Comparison of ENCODE assay signal across 18 mouse cellular contexts in genomic region chr10:21369586-21369985, GRCm38 (mm10). TPM values are rescaled to one million over a fixed set of nuclear protein-coding genes. Genes with fewer than 3 reads are reported as not detected.
"Had no signal": no experiment of that assay in that cellular context is flagged by ENCODE, and none has a peak within 500 bp of the region (broad histone marks: within the 10 kb centered on the region; RNA-seq: fewer than 3 reads in every experiment).

No protein-coding gene starts in this region.

- H3K9me3 ChIP-seq: lung, embryonic 15.5 days; midbrain, embryonic 13.5 days; midbrain, embryonic 15.5 days; neural tube, embryonic 12.5 days; stomach, embryonic 15.5 days had no signal

- ATAC-seq: lung, postnatal 0 days; midbrain, embryonic 13.5 days; midbrain, embryonic 15.5 days had no signal

- H3K27ac ChIP-seq: lung, embryonic 15.5 days; macrophage; midbrain, embryonic 13.5 days; midbrain, embryonic 15.5 days; neural tube, embryonic 12.5 days; stomach, embryonic 15.5 days; stomach, postnatal 0 days had no signal

- H3K9ac ChIP-seq: lung, embryonic 15.5 days; midbrain, embryonic 13.5 days; midbrain, embryonic 15.5 days; neural tube, embryonic 12.5 days; stomach, embryonic 15.5 days had no signal

- DNase-seq: lung, adult 2 months; lung, postnatal 14 days; lung, postnatal 36 days; right cerebral cortex, postnatal 14 days; thymus, adult 2 months; thymus, postnatal 25 days; thymus, postnatal 4 days had no signal

- H3K4me3 ChIP-seq: lung, embryonic 15.5 days; megakaryocyte, embryonic 14.5 days; midbrain, embryonic 13.5 days; midbrain, embryonic 15.5 days; neural tube, embryonic 12.5 days; stomach, embryonic 15.5 days had no signal

- H3K4me2 ChIP-seq: lung, embryonic 15.5 days; midbrain, embryonic 11.5 days; midbrain, embryonic 13.5 days; midbrain, embryonic 15.5 days; neural tube, embryonic 12.5 days; stomach, embryonic 15.5 days had no signal

- H3K27me3 ChIP-seq: lung, embryonic 15.5 days; megakaryocyte, embryonic 14.5 days; midbrain, embryonic 13.5 days; midbrain, embryonic 15.5 days; neural tube, embryonic 12.5 days; stomach, embryonic 15.5 days had no signal

- H3K4me1 ChIP-seq: lung, embryonic 15.5 days; midbrain, embryonic 13.5 days; midbrain, embryonic 15.5 days; neural tube, embryonic 12.5 days; stomach, embryonic 15.5 days had no signal

RNA-seq across cellular contexts. Expression of gene Aldh8a1, which starts 7.5 kb away (rescaled TPM):
- polyA plus RNA-seq: macrophage; midbrain, embryonic 11.5 days; midbrain, postnatal 0 days had no signal
